Mouse (Mus musculus): ENCODE measurements around the gene Vmn1r219.
"Not testable (repeated sequence)": the region's sequence is repeated elsewhere in the genome, so short reads cannot be mapped to it uniquely, and the experiment has no call there.

Gene Vmn1r219

DNA sequence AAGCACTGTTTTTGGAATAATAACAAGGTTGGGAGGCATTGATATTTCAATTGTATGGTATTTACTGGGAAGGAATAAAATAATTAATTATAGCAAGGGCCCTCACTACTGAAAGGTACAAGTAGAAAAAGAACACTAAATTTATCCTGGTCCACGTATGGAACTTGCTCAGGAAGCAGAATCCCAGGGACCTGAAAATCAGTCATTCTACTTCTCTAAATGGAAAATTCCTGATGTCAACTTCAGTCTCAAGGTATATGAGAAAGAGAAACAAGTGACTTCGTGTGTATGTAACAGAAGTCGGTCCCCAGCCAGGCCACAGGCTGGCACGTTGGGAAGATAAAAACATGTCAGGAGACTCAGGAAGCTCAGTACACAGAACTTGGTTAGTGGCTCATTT, at the start of gene Vmn1r219:
Gene Vmn1r219, plus strand, starts transcription at position 301 of the 400 bp plus-strand sequence.
- DNase-seq (ENCODE audit: low read depth) = no peak

GRCm38 (mm10) chr13:23118126-23118525, 41.0 kb upstream of the Vmn1r219 start, which contains the start of gene Vmn1r217:
Gene Vmn1r217 (minus strand): TSS chr13:23118226.
- not testable (repeated sequence) for DNase-seq (ENCODE audit: low read depth)

- DNase-seq (ENCODE audit: low read depth) = no peak
These were observed 38.5 kb upstream of the Vmn1r219 start for GRCm38 (mm10) chr13:23120611-23121010.

GRCm38 (mm10) chr13:23133099-23133498, 26.0 kb upstream of the Vmn1r219 start, which contains the start of gene Vmn1r218:
Gene Vmn1r218 (plus strand): TSS chr13:23133155.
- no peak for DNase-seq (ENCODE audit: low read depth)

- DNase-seq (ENCODE audit: low read depth) = no peak
These were observed 25.6 kb upstream of the Vmn1r219 start for GRCm38 (mm10) chr13:23133501-23133900.

GRCm38 (mm10) chr13:23138880-23139279, 20.2 kb upstream of the Vmn1r219 start:
- DNase-seq (ENCODE audit: low read depth) = no peak

DNA sequence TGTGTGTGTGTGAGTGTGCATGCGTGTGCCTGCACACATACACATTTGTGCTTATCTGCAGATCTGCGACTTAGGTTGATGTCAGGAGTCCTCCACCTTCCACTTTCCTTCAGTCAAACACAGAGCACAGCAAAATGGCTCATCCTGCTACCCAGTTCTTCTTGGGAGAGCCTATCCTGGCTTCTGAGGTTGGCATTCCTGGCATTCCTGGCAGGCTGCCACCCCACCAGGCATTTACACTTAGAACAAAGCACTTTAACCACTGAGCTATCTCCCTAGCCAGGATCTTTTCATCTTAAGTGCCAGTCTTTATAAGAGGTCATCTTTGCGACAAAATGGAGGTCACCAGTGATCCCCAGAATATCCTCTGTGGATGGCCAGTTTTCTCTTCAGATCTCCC, 1.3 kb upstream of the Vmn1r219 start:
- no peak for DNase-seq (ENCODE audit: low read depth)

GRCm38 (mm10) chr13:23166471-23166870, 7.4 kb downstream of the Vmn1r219 start:
- DNase-seq (ENCODE audit: low read depth) = not testable (repeated sequence)

DNA sequence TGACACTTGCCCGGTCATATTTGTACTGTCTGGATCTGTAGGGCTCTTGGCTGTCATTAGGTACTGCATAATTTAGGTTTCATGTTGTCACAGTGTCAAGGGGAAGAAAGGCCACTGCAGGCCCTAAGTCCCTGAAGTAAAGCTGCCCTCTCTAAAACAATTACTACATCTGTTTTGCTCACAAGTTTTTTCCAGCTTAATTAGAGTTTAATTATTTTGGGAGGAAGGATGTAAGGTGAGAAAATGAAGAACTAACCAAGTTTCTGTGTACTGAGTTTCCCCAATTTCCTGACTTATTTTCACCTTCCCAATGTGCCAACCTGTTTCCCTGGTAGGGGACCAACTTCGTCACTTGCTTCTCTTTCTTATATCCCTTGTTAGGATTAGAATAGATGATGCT, 28.8 kb downstream of the Vmn1r219 start, which contains the start of gene Vmn1r220:
Gene Vmn1r220, minus strand, starts transcription at position 101 of the 400 bp plus-strand sequence.
- no peak for DNase-seq (ENCODE audit: low read depth)

DNA sequence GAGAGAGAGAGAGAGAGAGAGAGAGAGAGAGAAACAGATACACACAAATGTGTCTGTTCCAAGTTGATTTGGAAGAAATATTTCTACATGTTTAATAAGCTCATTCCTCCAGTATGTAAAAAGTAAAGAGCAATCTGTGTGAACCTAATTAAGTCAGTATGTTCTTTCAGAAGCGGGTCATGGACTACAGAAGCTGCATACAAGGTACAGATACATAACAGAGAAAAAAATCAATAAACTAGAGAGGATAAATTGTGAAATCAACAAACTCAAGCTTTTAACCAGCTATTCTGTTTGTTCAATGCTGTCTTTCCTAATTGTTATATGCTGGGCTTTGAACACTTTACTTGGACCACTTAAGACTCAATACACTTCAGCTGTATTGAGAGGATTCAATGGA, 44.8 kb downstream of the Vmn1r219 start:
- not testable (repeated sequence) for DNase-seq (ENCODE audit: low read depth)

DNA sequence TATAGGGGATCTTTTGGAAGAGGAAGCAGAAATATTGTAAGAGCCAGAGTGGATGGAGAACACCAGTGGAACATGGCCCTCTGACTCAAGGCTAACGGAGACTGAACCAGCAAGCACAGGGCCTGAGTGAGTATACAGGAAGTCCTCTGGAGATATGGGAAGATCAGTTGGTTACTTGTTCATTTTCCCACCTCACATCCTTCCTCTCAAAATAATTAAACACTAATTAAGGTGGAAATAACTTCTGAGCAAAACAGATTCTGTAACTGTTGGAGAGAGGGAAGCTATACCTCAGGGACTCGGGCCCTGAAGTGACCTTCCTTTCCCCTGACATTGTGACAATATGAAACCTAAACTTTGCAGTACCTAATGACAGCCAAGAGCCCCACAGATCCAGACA, 54.7 kb downstream of the Vmn1r219 start, which contains the start of gene Vmn1r221:
Gene Vmn1r221, plus strand, starts transcription at position 301 of the 400 bp plus-strand sequence.
- not testable (repeated sequence) for DNase-seq (ENCODE audit: low read depth)
